In the genomic region with DNA sequence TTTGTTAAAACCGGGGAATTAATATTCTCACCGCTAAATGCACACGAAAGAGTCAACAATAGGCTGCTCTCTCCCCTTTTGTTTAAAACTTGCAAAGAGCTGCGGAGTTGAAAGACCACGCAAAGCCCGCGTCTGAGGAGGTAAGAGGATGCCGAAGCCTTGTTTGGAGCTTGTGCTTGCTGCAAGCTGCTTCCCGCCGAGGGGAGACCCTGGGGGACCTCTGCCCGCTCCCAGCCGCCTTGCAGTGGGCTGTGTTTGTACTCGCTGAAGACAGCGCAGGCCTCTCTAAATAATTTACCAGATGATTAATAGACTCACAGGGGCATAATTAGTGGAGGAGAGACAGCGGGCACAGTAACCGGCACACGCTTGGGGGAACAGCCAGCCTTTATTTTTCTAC, we compare ENCODE assay signal across 8 mouse cellular contexts. TPM values are rescaled to one million over a fixed set of nuclear protein-coding genes. Genes with fewer than 3 reads are reported as not detected.
DNase-seq lines count a peak whose midpoint lies in the region; ATAC-seq and TF ChIP-seq lines count a peak whose summit lies in the region.

No protein-coding gene starts in this region.

- no peaks in the 10 kb centered on the region for H3K9me3 ChIP-seq in lung, postnatal 0 days (ENCODE audit: low read length)
- H3K9me3 ChIP-seq in forebrain, embryonic 12.5 days: no peaks in the 10 kb centered on the region
- no peaks in the 10 kb centered on the region for H3K9me3 ChIP-seq in liver, embryonic 13.5 days (replicated peaks)
- H3K9me3 ChIP-seq in stomach, embryonic 16.5 days (replicated peaks; ENCODE audit: control insufficient read depth, low read length): no peaks in the 10 kb centered on the region

- ATAC-seq in lung, postnatal 0 days: no peak
- no peak for ATAC-seq in forebrain, embryonic 12.5 days (ENCODE audit: low FRiP score)
- no peak for ATAC-seq in liver, embryonic 13.5 days (ENCODE audit: low read depth)
- no peak for ATAC-seq in stomach, embryonic 16.5 days (ENCODE audit: insufficient read depth, low FRiP score)

- H3K4me1 ChIP-seq in lung, postnatal 0 days (ENCODE audit: insufficient read depth, low read depth, low read length): no peaks in the 10 kb centered on the region
- H3K4me1 ChIP-seq in forebrain, embryonic 12.5 days: peaks cover 29% of the 10 kb centered on the region
- peaks cover 8% of the 10 kb centered on the region; the same call in 1 of the 2 replicates for H3K4me1 ChIP-seq in liver, embryonic 13.5 days (replicated peaks)
- peaks cover 9% of the 10 kb centered on the region; the same call in 1 of the 2 replicates for H3K4me1 ChIP-seq in stomach, embryonic 16.5 days (ENCODE audit: control insufficient read depth, insufficient read depth, low read length)

- DNase-seq in lung, postnatal 0 days (ENCODE audit: low spot score): no peak
- no peak for DNase-seq in lung, postnatal 14 days
- DNase-seq in liver, embryonic 13.5 days: no peak
- DNase-seq in adrenal gland, postnatal 4 days (ENCODE audit: low spot score in 2 of 2): no peak
- DNase-seq in cerebellum, postnatal 4 days (ENCODE audit: low spot score in 2 of 2): no peak
- DNase-seq in layer of hippocampus, postnatal 10 days (ENCODE audit: low spot score in 2 of 2): no peak

- 3% methylated on average over 17 of the region's 17 CpGs for WGBS in lung, postnatal 0 days
- under 1% methylated on average over 17 of the region's 17 CpGs for WGBS in forebrain, embryonic 12.5 days
- WGBS in liver, embryonic 13.5 days (ENCODE audit: insufficient replicate concordance): 4% methylated on average over 17 of the region's 17 CpGs
- WGBS in stomach, embryonic 16.5 days: 3% methylated on average over 17 of the region's 17 CpGs

- no peak for TF ChIP-seq EP300 in lung, postnatal 0 days (IDR thresholded peaks at IDR 0.05)

- H3K27ac ChIP-seq in lung, postnatal 0 days (ENCODE audit: low read length): no peak overlapping the region
- H3K27ac ChIP-seq in forebrain, embryonic 12.5 days: no peak overlapping the region
- H3K27ac ChIP-seq in liver, embryonic 13.5 days: no peak overlapping the region
- no peak overlapping the region for H3K27ac ChIP-seq in stomach, embryonic 16.5 days (ENCODE audit: low read length)

- no peaks in the 10 kb centered on the region for H3K36me3 ChIP-seq in lung, postnatal 0 days (ENCODE audit: insufficient read depth, low read length)
- no peaks in the 10 kb centered on the region for H3K36me3 ChIP-seq in forebrain, embryonic 12.5 days (replicated peaks)
- H3K36me3 ChIP-seq in liver, embryonic 13.5 days: no peaks in the 10 kb centered on the region
- no peaks in the 10 kb centered on the region for H3K36me3 ChIP-seq in stomach, embryonic 16.5 days (ENCODE audit: control insufficient read depth, insufficient read depth, low read length)

- H3K4me2 ChIP-seq in lung, postnatal 0 days (replicated peaks; ENCODE audit: low read depth, low read length): peak overlapping the region; percentile 51
- H3K4me2 ChIP-seq in forebrain, embryonic 12.5 days: peak overlapping the region; percentile 63
- H3K4me2 ChIP-seq in liver, embryonic 13.5 days: peak overlapping the region; percentile 55
- H3K4me2 ChIP-seq in stomach, embryonic 16.5 days (ENCODE audit: low read depth, low read length): peak overlapping the region; percentile 72

- no peak overlapping the region for H3K9ac ChIP-seq in lung, postnatal 0 days (replicated peaks; ENCODE audit: low read depth)
- H3K9ac ChIP-seq in forebrain, embryonic 12.5 days: peak overlapping the region; percentile 33; the same call in 1 of the 2 replicates
- H3K9ac ChIP-seq in liver, embryonic 13.5 days: no peak overlapping the region
- peak overlapping the region; percentile 63 for H3K9ac ChIP-seq in stomach, embryonic 16.5 days (ENCODE audit: low read length)

- H3K4me3 ChIP-seq in lung, postnatal 0 days (ENCODE audit: low read depth, low read length): peak overlapping the region; percentile 24
- peak overlapping the region; percentile 35 for H3K4me3 ChIP-seq in forebrain, embryonic 12.5 days (replicated peaks)
- H3K4me3 ChIP-seq in liver, embryonic 13.5 days (replicated peaks): peak overlapping the region; percentile 30
- peak overlapping the region; percentile 45 for H3K4me3 ChIP-seq in stomach, embryonic 16.5 days (replicated peaks; ENCODE audit: low read length)

- H3K27me3 ChIP-seq in lung, postnatal 0 days (replicated peaks; ENCODE audit: insufficient read depth, low read length): no peaks in the 10 kb centered on the region
- peaks cover 84% of the 10 kb centered on the region for H3K27me3 ChIP-seq in forebrain, embryonic 12.5 days
- H3K27me3 ChIP-seq in liver, embryonic 13.5 days: peaks cover 55% of the 10 kb centered on the region
- H3K27me3 ChIP-seq in stomach, embryonic 16.5 days (ENCODE audit: control insufficient read depth, insufficient read depth, low read length): peaks cover 5% of the 10 kb centered on the region; the same call in 1 of the 2 replicates

- TF ChIP-seq CTCF in lung, postnatal 0 days (IDR thresholded peaks at IDR 0.05): no peak

RNA-seq across cellular contexts. Expression of gene Ak8, which starts 51.2 kb away (rescaled TPM):
- polyA plus RNA-seq in lung, postnatal 0 days (2015; fragmentation: Nextera tagmentation; extraction: Ambion mirVana): 8.7 and 10.9 TPM in 2 replicates
- polyA plus RNA-seq in forebrain, embryonic 12.5 days (2016; fragmentation: Nextera tagmentation; extraction: Ambion mirVana): 0.33 and 0.75 TPM in 2 replicates
- 0.16 and 0.34 TPM in 2 replicates for polyA plus RNA-seq in liver, embryonic 13.5 days (2015; fragmentation: Nextera tagmentation; extraction: Ambion mirVana)
- 0.46 and 1.2 TPM in 2 replicates for polyA plus RNA-seq in stomach, embryonic 16.5 days (2015; fragmentation: Nextera tagmentation; extraction: Ambion mirVana)
- total RNA-seq in adrenal gland, postnatal 4 days (2021): under 1 TPM; 0.45 to 0.90 TPM
- total RNA-seq in layer of hippocampus, postnatal 10 days (2021): 1 to 10 TPM; 1.8 TPM

RNA-seq across cellular contexts. Expression of gene Spaca9, which starts 51.7 kb away (rescaled TPM):
- polyA plus RNA-seq in lung, postnatal 0 days (2015; fragmentation: Nextera tagmentation; extraction: Ambion mirVana): 21.2 and 26.3 TPM in 2 replicates
- 1.5 and 1.7 TPM in 2 replicates for polyA plus RNA-seq in forebrain, embryonic 12.5 days (2016; fragmentation: Nextera tagmentation; extraction: Ambion mirVana)
- polyA plus RNA-seq in liver, embryonic 13.5 days (2015; fragmentation: Nextera tagmentation; extraction: Ambion mirVana): 2.0 and 2.4 TPM in 2 replicates
- 1.3 and 1.5 TPM in 2 replicates for polyA plus RNA-seq in stomach, embryonic 16.5 days (2015; fragmentation: Nextera tagmentation; extraction: Ambion mirVana)
- total RNA-seq in adrenal gland, postnatal 4 days (2021): 1 to 10 TPM; 1.2 to 2.0 TPM
- total RNA-seq in layer of hippocampus, postnatal 10 days (2021): under 1 TPM in 1 of 2 experiments, not detected in 1; 0.96 TPM

Comparison
In these comparisons a context has a peak if more than half of its experiments do, and no peak if none do; other contexts are left out.
1. H3K9ac ChIP-seq: peak in forebrain, embryonic 12.5 days (single experiment) and stomach, embryonic 16.5 days (single experiment); none in lung, postnatal 0 days (single experiment) and liver, embryonic 13.5 days (single experiment).
2. Peak in every context shown above with its lines, with median percentiles within 50 percentile points of each other: H3K4me2 ChIP-seq and H3K4me3 ChIP-seq.